Mouse (Mus musculus) heart, embryonic 16.5 days (tissue): ENCODE data around the gene Nrp1. TPM values are rescaled to one million over a fixed set of nuclear protein-coding genes. Genes with fewer than 3 reads are reported as not detected.

Experiments
- ATAC-seq: fragments of 200-750 bp; cut with Nextera tagmentation; replicated peaks from 2 replicates; pipeline ENCODE4 v1.8.0; 2017; ENCODE audit warnings: moderate number of reproducible peaks; ENCODE audit not compliant: insufficient read depth, low FRiP score; ENCODE audit errors: extremely low read depth
- H3K27ac ChIP-seq: fragments of 300-500 bp; sonication (generic); 2 replicates; pipeline ENCODE4 v1.5.1; 2014; ENCODE audit warnings: mild to moderate bottlenecking, low read length, control low read depth, moderate library complexity
- H3K27me3 ChIP-seq: fragments of 300-500 bp; sonication (generic); 2 replicates; pipeline ENCODE4 v1.6.1; 2014; ENCODE audit warnings: low read length, mixed read lengths; ENCODE audit not compliant: control insufficient read depth, insufficient read depth
- H3K36me3 ChIP-seq: fragments of 300-500 bp; sonication (generic); 2 replicates; pipeline ENCODE4 v1.6.1; 2014; ENCODE audit not compliant: control insufficient read depth, insufficient read depth
- H3K4me1 ChIP-seq: fragments of 300-500 bp; sonication (generic); 2 replicates; pipeline ENCODE4 v1.6.1; 2014; ENCODE audit warnings: low read length, mixed read lengths; ENCODE audit not compliant: control insufficient read depth, insufficient read depth
- H3K4me2 ChIP-seq: fragments of 300-500 bp; sonication (generic); 2 replicates; pipeline ENCODE4 v1.6.1; 2014; ENCODE audit warnings: low read depth, mild to moderate bottlenecking, control low read depth, low read length
- H3K4me3 ChIP-seq: fragments of 300-500 bp; sonication (generic); 2 replicates; pipeline ENCODE4 v1.5.1; 2014; ENCODE audit warnings: mild to moderate bottlenecking, control low read depth, low read length
- H3K9ac ChIP-seq: fragments of 300-500 bp; sonication (generic); 2 replicates; pipeline ENCODE4 v1.6.1; 2014; ENCODE audit warnings: low read length, control low read depth
- H3K9me3 ChIP-seq: fragments of 300-500 bp; sonication (generic); replicated peaks from 2 replicates; pipeline ENCODE4 v1.6.1; 2016; ENCODE audit warnings: low read length; ENCODE audit not compliant: control insufficient read depth
- WGBS: fragments of 180-500 bp; shearing (Covaris S2); extraction: QIAGEN DNeasy Blood & Tissue Kit; methylation state at CpG from one replicate; pipeline ENCODE4 v1.1.7; 2014; 5-methylcytosine and 5-hydroxymethylcytosine counted together
- polyA plus RNA-seq: library from polyadenylated mRNA; unstranded; fragments of >200 nt; fragmentation: Nextera tagmentation; extraction: Ambion mirVana; gene quantifications from 2 replicates; pipeline ENCODE4 v1.2.1, GENCODE M21; 2015

The Nrp1 gene
- polyA plus RNA-seq, 1 experiment from 2014 or later, result 159 TPM

- H3K4me3 ChIP-seq, result no peak overlapping the region
- WGBS, result 69% methylated on average over 2 of the region's 2 CpGs
- ATAC-seq, result no peak
- H3K9me3 ChIP-seq, result no peaks in the 10 kb centered on the region
- H3K4me1 ChIP-seq, result peaks cover 11% of the 10 kb centered on the region
- H3K9ac ChIP-seq, result no peak overlapping the region
- H3K27ac ChIP-seq, result no peak overlapping the region
- no peak overlapping the region for H3K4me2 ChIP-seq
- no peaks in the 10 kb centered on the region for H3K36me3 ChIP-seq
- no peaks in the 10 kb centered on the region for H3K27me3 ChIP-seq
Measured at GRCm38 (mm10) chr8:128352821-128353220, 5.6 kb upstream of the Nrp1 start.

- Histone ChIP-seq H3K36me3 (no peaks in the 10 kb centered on the region), H3K9ac (no peak overlapping the region), H3K27ac (no peak overlapping the region), H3K4me1 (peaks cover 11% of the 10 kb centered on the region), H3K4me2 (no peak overlapping the region), H3K4me3 (no peak overlapping the region), H3K9me3 (no peaks in the 10 kb centered on the region), H3K27me3 (no peaks in the 10 kb centered on the region)
- no peak for ATAC-seq
- 37% methylated on average over 1 of the region's 1 CpGs for WGBS
Measured at GRCm38 (mm10) chr8:128353999-128354398, 4.4 kb upstream of the Nrp1 start.

- H3K4me2 ChIP-seq, result no peak overlapping the region
- H3K36me3 ChIP-seq, result no peaks in the 10 kb centered on the region
- H3K27me3 ChIP-seq, result no peaks in the 10 kb centered on the region
- H3K9ac ChIP-seq, result no peak overlapping the region
- H3K9me3 ChIP-seq, result no peaks in the 10 kb centered on the region
- WGBS, result 97% methylated on average over 1 of the region's 1 CpGs
- no peak for ATAC-seq
- H3K4me3 ChIP-seq, result no peak overlapping the region
- peaks cover 11% of the 10 kb centered on the region for H3K4me1 ChIP-seq
- no peak overlapping the region for H3K27ac ChIP-seq
Measured at GRCm38 (mm10) chr8:128355091-128355490, 3.3 kb upstream of the Nrp1 start.

GRCm38 (mm10) chr8:128356170-128356569, 2.2 kb upstream of the Nrp1 start:
- WGBS, result 34% methylated on average over 5 of the region's 5 CpGs
- H3K4me3 ChIP-seq, result peak overlapping the region; percentile 92
- H3K9ac ChIP-seq, result peak overlapping the region; percentile 99

GRCm38 (mm10) chr8:128356796-128357539, 1.4 kb upstream of the Nrp1 start:
- Histone ChIP-seq H3K9me3 (no peaks in the 10 kb centered on the region), H3K27ac (peak overlapping the region; percentile 98), H3K4me3 (peak overlapping the region; percentile 92), H3K4me1 (peaks cover 11% of the 10 kb centered on the region), H3K27me3 (no peaks in the 10 kb centered on the region), H3K9ac (peak overlapping the region; percentile 99), H3K36me3 (no peaks in the 10 kb centered on the region), H3K4me2 (peak overlapping the region; percentile 75)
- peak; percentile 79 for ATAC-seq
- WGBS, result 2% methylated on average over 34 of the region's 49 CpGs

More at GRCm38 (mm10) chr8:128356170-128356569, 2.2 kb upstream of the Nrp1 start:
- peaks cover 11% of the 10 kb centered on the region for H3K4me1 ChIP-seq
- H3K36me3 ChIP-seq, result no peaks in the 10 kb centered on the region
- ATAC-seq, result no peak
- H3K27me3 ChIP-seq, result no peaks in the 10 kb centered on the region
- H3K9me3 ChIP-seq, result no peaks in the 10 kb centered on the region
- peak overlapping the region; percentile 75 for H3K4me2 ChIP-seq
- peak overlapping the region; percentile 98 for H3K27ac ChIP-seq

- under 1% methylated on average over 29 of the region's 29 CpGs for WGBS
Measured at GRCm38 (mm10) chr8:128357540-128358405, 631 bp upstream of the Nrp1 start.

GRCm38 (mm10) chr8:128358756-128359520, 534 bp downstream of the Nrp1 start:
- peaks cover 20% of the 10 kb centered on the region for H3K4me1 ChIP-seq
- peak overlapping the region; percentile 99 for H3K9ac ChIP-seq
- no peaks in the 10 kb centered on the region for H3K9me3 ChIP-seq
- H3K27ac ChIP-seq, result peak overlapping the region; percentile 98
- WGBS, result under 1% methylated on average over 37 of the region's 41 CpGs
- no peaks in the 10 kb centered on the region for H3K36me3 ChIP-seq
- peak overlapping the region; percentile 92 for H3K4me3 ChIP-seq
- peak; percentile 45 for ATAC-seq
- no peaks in the 10 kb centered on the region for H3K27me3 ChIP-seq
- peak overlapping the region; percentile 75 for H3K4me2 ChIP-seq

More at GRCm38 (mm10) chr8:128357540-128358405, 631 bp upstream of the Nrp1 start:
- peak overlapping the region; percentile 92 for H3K4me3 ChIP-seq
- peak overlapping the region; percentile 98 for H3K27ac ChIP-seq
- peak overlapping the region; percentile 75 for H3K4me2 ChIP-seq
- peaks cover 13% of the 10 kb centered on the region for H3K4me1 ChIP-seq
- peak; percentile 33 for ATAC-seq
- peak overlapping the region; percentile 99 for H3K9ac ChIP-seq
- no peaks in the 10 kb centered on the region for H3K9me3 ChIP-seq
- H3K27me3 ChIP-seq, result no peaks in the 10 kb centered on the region
- no peaks in the 10 kb centered on the region for H3K36me3 ChIP-seq

- H3K36me3 ChIP-seq, result peaks cover 3% of the 10 kb centered on the region; the same call in 1 of the 2 replicates
- H3K9ac ChIP-seq, result peak overlapping the region; percentile 99
- peaks cover 27% of the 10 kb centered on the region for H3K4me1 ChIP-seq
- H3K27ac ChIP-seq, result peak overlapping the region; percentile 98
- ATAC-seq, result no peak; the same call in 1 of the 2 replicates
- under 1% methylated on average over 40 of the region's 40 CpGs for WGBS
- peak overlapping the region; percentile 75 for H3K4me2 ChIP-seq
- no peaks in the 10 kb centered on the region for H3K27me3 ChIP-seq
- peak overlapping the region; percentile 92 for H3K4me3 ChIP-seq
- no peaks in the 10 kb centered on the region for H3K9me3 ChIP-seq
Measured at GRCm38 (mm10) chr8:128359521-128360318, 1.3 kb downstream of the Nrp1 start.
